Mouse (Mus musculus) stomach, postnatal 0 days (tissue): Measurements from ENCODE around the gene Grcc10. TPM values are rescaled to one million over a fixed set of nuclear protein-coding genes. Genes with fewer than 3 reads are reported as not detected.
A peak's percentile ranks its signal among the peaks of the same experiment; 100 is the strongest.

Experiments used
- ATAC-seq: fragments of 200-750 bp; cut with Nextera tagmentation; 2 replicates; pipeline ENCODE4 v1.8.0; 2017; ENCODE audit not compliant: low FRiP score, low TSS enrichment
- DNase-seq: peaks from one replicate; pipeline ENCODE4 v3.0.0-alpha.2; 2016; ENCODE audit warnings: low spot score
- H3K27ac ChIP-seq: fragments of 300-500 bp; sonication (generic); replicated peaks from 2 replicates; pipeline ENCODE4 v1.5.1; 2014; ENCODE audit warnings: mild to moderate bottlenecking, control low read depth
- H3K27me3 ChIP-seq: fragments of 300-500 bp; sonication (generic); 2 replicates; pipeline ENCODE4 v1.6.1; 2014; ENCODE audit warnings: low read length; ENCODE audit not compliant: control insufficient read depth, insufficient read depth
- H3K36me3 ChIP-seq: fragments of 300-500 bp; sonication (generic); 2 replicates; pipeline ENCODE4 v1.6.1; 2014; ENCODE audit warnings: low read length, mixed read lengths; ENCODE audit not compliant: control insufficient read depth, insufficient read depth
- H3K4me1 ChIP-seq: fragments of 300-500 bp; sonication (generic); replicated peaks from 2 replicates; pipeline ENCODE4 v1.6.1; 2014; ENCODE audit warnings: antibody characterized with exemption; ENCODE audit not compliant: control insufficient read depth, insufficient read depth
- H3K4me2 ChIP-seq: fragments of 300-500 bp; sonication (generic); replicated peaks from 2 replicates; pipeline ENCODE4 v1.6.1; 2014; ENCODE audit warnings: low read depth, mild to moderate bottlenecking, control low read depth, moderate library complexity
- H3K4me3 ChIP-seq: fragments of 300-500 bp; sonication (generic); 2 replicates; pipeline ENCODE4 v1.5.1; 2014; ENCODE audit warnings: low read depth, low read length, control low read depth
- H3K9ac ChIP-seq: fragments of 300-500 bp; sonication (generic); 2 replicates; pipeline ENCODE4 v1.6.1; 2014; ENCODE audit warnings: mild to moderate bottlenecking, low read length, control low read depth, mixed read lengths
- H3K9me3 ChIP-seq: fragments of 300-500 bp; sonication (generic); 2 replicates; pipeline ENCODE4 v1.6.1; 2016; ENCODE audit warnings: low read length; ENCODE audit not compliant: control insufficient read depth
- CTCF ChIP-seq: IDR thresholded peaks from 2 replicates; pipeline ENCODE4 v1.5.1; 2016; ENCODE audit warnings: antibody characterized with exemption, low read depth, mild to moderate bottlenecking, moderate library complexity
- EP300 ChIP-seq: optimal IDR thresholded peaks from 2 replicates; pipeline ENCODE3; 2016; ENCODE audit warnings: antibody characterized with exemption
- WGBS: fragments of 180-500 bp; shearing (Covaris S2); extraction: QIAGEN DNeasy Blood & Tissue Kit; methylation state at CpG from one replicate; pipeline ENCODE4 v1.1.7; 2014; 5-methylcytosine and 5-hydroxymethylcytosine counted together
- polyA plus RNA-seq: library from polyadenylated mRNA; unstranded; fragments of >200 nt; fragmentation: Nextera tagmentation; extraction: Ambion mirVana; gene quantifications from 2 replicates; pipeline ENCODE4 v1.2.1, GENCODE M21; 2015

Gene Grcc10
- polyA plus RNA-seq, 1 experiment from 2014 or later = 292 TPM

- 71% methylated on average over 8 of the region's 8 CpGs for WGBS
- no peak overlapping the region for H3K4me2 ChIP-seq
- ATAC-seq = no peak
Observed at GRCm38 (mm10) chr6:124723541-124723940, 17.6 kb downstream of the Grcc10 start.

GRCm38 (mm10) chr6:124722876-124723473 is 18.2 kb downstream of the Grcc10 start:
- Histone ChIP-seq H3K4me2 (no peak overlapping the region), H3K4me1 (no peaks in the 10 kb centered on the region), H3K27me3 (no peaks in the 10 kb centered on the region), H3K36me3 (no peaks in the 10 kb centered on the region; the same call in 1 of the 2 replicates), H3K9me3 (no peaks in the 10 kb centered on the region), H3K9ac (no peak overlapping the region), H3K27ac (no peak overlapping the region), H3K4me3 (no peak overlapping the region)
- TF ChIP-seq CTCF = no peak
- TF ChIP-seq EP300 = no peak
- WGBS = 77% methylated on average over 6 of the region's 6 CpGs
- DNase-seq = no peak
- no peak for ATAC-seq

More at GRCm38 (mm10) chr6:124723541-124723940, 17.6 kb downstream of the Grcc10 start:
- H3K27ac ChIP-seq = no peak overlapping the region
- H3K4me1 ChIP-seq = no peaks in the 10 kb centered on the region
- H3K9ac ChIP-seq = no peak overlapping the region
- DNase-seq = no peak
- no peaks in the 10 kb centered on the region; the same call in 1 of the 2 replicates for H3K36me3 ChIP-seq
- no peak overlapping the region for H3K4me3 ChIP-seq
- TF ChIP-seq CTCF = no peak
- no peak for TF ChIP-seq EP300
- no peaks in the 10 kb centered on the region for H3K27me3 ChIP-seq
- no peaks in the 10 kb centered on the region for H3K9me3 ChIP-seq

GRCm38 (mm10) chr6:124720904-124721303 is 20.3 kb downstream of the Grcc10 start:
- ATAC-seq = no peak

GRCm38 (mm10) chr6:124719354-124719978 is 21.7 kb downstream of the Grcc10 start:
- TF ChIP-seq EP300 (no peak), CTCF (peak; percentile 49)
- peaks cover 16% of the 10 kb centered on the region for H3K36me3 ChIP-seq
- H3K4me3 ChIP-seq = peak overlapping the region; percentile 51
- H3K27me3 ChIP-seq = no peaks in the 10 kb centered on the region
- no peaks in the 10 kb centered on the region for H3K4me1 ChIP-seq
- no peaks in the 10 kb centered on the region for H3K9me3 ChIP-seq
- peak; percentile 75 for DNase-seq
- ATAC-seq = peak; percentile 34
- 47% methylated on average over 7 of the region's 7 CpGs for WGBS
- peak overlapping the region; percentile 72 for H3K9ac ChIP-seq
- peak overlapping the region; percentile 95 for H3K27ac ChIP-seq
- peak overlapping the region; percentile 61 for H3K4me2 ChIP-seq

More at GRCm38 (mm10) chr6:124720904-124721303, 20.3 kb downstream of the Grcc10 start:
- Histone ChIP-seq H3K36me3 (peaks cover 5% of the 10 kb centered on the region; the same call in 1 of the 2 replicates), H3K4me2 (peak overlapping the region; percentile 61; the same call in 1 of the 2 replicates), H3K4me3 (no peak overlapping the region), H3K27ac (peak overlapping the region; percentile 95), H3K27me3 (no peaks in the 10 kb centered on the region), H3K9ac (peak overlapping the region; percentile 72; the same call in 1 of the 2 replicates), H3K4me1 (no peaks in the 10 kb centered on the region), H3K9me3 (no peaks in the 10 kb centered on the region)
- no peak for DNase-seq
- TF ChIP-seq CTCF (no peak), EP300 (no peak)
- WGBS = 38% methylated on average over 11 of the region's 11 CpGs

GRCm38 (mm10) chr6:124718703-124719102 is 22.5 kb downstream of the Grcc10 start:
- peak; percentile 91 for ATAC-seq
- 53% methylated on average over 14 of the region's 16 CpGs for WGBS
- TF ChIP-seq EP300 (no peak), CTCF (no peak)

GRCm38 (mm10) chr6:124717968-124718367 is 23.2 kb downstream of the Grcc10 start:
- Histone ChIP-seq H3K4me3 (peak overlapping the region; percentile 51), H3K9ac (peak overlapping the region; percentile 77), H3K36me3 (peaks cover 16% of the 10 kb centered on the region), H3K4me2 (peak overlapping the region; percentile 55), H3K27ac (peak overlapping the region; percentile 95), H3K9me3 (no peaks in the 10 kb centered on the region), H3K27me3 (no peaks in the 10 kb centered on the region), H3K4me1 (peaks cover 3% of the 10 kb centered on the region; the same call in 1 of the 2 replicates)
- no peak for TF ChIP-seq CTCF
- no peak for TF ChIP-seq EP300
- WGBS = 47% methylated on average over 13 of the region's 13 CpGs
- DNase-seq (peak; percentile 60), ATAC-seq (no peak)

More at GRCm38 (mm10) chr6:124718703-124719102, 22.5 kb downstream of the Grcc10 start:
- Histone ChIP-seq H3K9ac (peak overlapping the region; percentile 77), H3K36me3 (peaks cover 16% of the 10 kb centered on the region), H3K9me3 (no peaks in the 10 kb centered on the region), H3K4me3 (peak overlapping the region; percentile 51), H3K27me3 (no peaks in the 10 kb centered on the region), H3K4me2 (peak overlapping the region; percentile 61), H3K27ac (peak overlapping the region; percentile 95), H3K4me1 (0 out of 2 replicates have a peak, but pooled peaks cover 3% of the 10 kb centered on the region)
- peak; percentile 97 for DNase-seq
